Mouse (Mus musculus) heart, postnatal 0 days (tissue): ENCODE results near the gene Cmtm2b.

ENCODE experiments used
- CTCF ChIP-seq: IDR thresholded peaks from 2 replicates; pipeline ENCODE4 v1.5.1; 2016; ENCODE audit warnings: antibody characterized with exemption, control low read depth, low read depth
- EP300 ChIP-seq: IDR thresholded peaks from 2 replicates; pipeline ENCODE4 v1.6.1; 2016; ENCODE audit warnings: antibody characterized with exemption, low read depth

DNA sequence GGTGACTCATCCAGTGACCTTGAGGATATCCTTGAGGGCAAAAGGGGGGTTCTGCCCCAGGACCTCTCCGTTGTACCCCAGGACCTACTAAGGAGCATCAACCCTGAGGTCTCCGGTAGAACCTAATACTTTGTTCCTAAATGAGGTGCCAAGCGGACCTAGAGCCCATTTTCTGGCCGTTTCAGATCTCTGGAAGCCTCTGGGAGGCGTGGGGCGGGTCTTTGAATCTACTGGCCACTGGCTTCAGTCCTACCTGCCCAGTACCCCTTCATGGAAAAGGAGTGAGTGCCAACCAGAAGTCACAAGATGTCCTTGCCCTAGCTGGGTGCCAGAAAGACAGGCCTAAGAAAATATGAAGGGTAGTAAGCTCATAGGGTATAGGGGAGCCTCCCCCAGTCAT, 19.6 kb downstream of the Cmtm2b start:
- no peak for TF ChIP-seq CTCF
- TF ChIP-seq EP300: no peak
